Mouse (Mus musculus) MEL (cell line): ENCODE data around the gene Exoc6b.

ENCODE experiments used
- CTCF ChIP-seq, 3 experiments: IDR thresholded peaks in 2 of 3; conservative IDR thresholded peaks in 1 of 3; 2 replicates each; pipeline ENCODE4 v1.5.1; 2011 to 2012; ENCODE audit warnings: low read length in 3 of 3, low read depth in 2 of 3, mild to moderate bottlenecking in 2 of 3, improper control_type of control experiment in 1 of 3, inconsistent platforms in 1 of 3, mixed read lengths in 1 of 3, moderate library complexity in 1 of 3; ENCODE audit not compliant: control insufficient read depth in 1 of 3, insufficient read depth in 1 of 3, poor library complexity in 1 of 3, severe bottlenecking in 1 of 3
- ETS1 ChIP-seq: IDR thresholded peaks from 2 replicates; pipeline ENCODE4 v1.6.1; 2012; ENCODE audit warnings: low read depth, mild to moderate bottlenecking, inconsistent platforms, low read length, improper control_type of control experiment, moderate library complexity
- GATA1 ChIP-seq: IDR thresholded peaks from 2 replicates; pipeline ENCODE4 v1.6.1; 2011; ENCODE audit warnings: low read depth, low read length, improper control_type of control experiment
- MYC ChIP-seq: IDR thresholded peaks from 2 replicates; pipeline ENCODE4 v1.6.1; 2011; ENCODE audit warnings: low read depth, mild to moderate bottlenecking, low read length, improper control_type of control experiment, moderate library complexity
- NRF1 ChIP-seq: IDR thresholded peaks from 2 replicates; pipeline ENCODE4 v1.6.1; 2014; ENCODE audit warnings: low read depth, mild to moderate bottlenecking, inconsistent platforms, low read length, improper control_type of control experiment, moderate library complexity; ENCODE audit not compliant: poor library complexity, insufficient read depth, severe bottlenecking
- RCOR1 ChIP-seq: IDR thresholded peaks from 2 replicates; pipeline ENCODE4 v1.6.1; 2012; ENCODE audit warnings: low read depth, mild to moderate bottlenecking, inconsistent platforms, low read length, improper control_type of control experiment
- ZNF384 ChIP-seq: IDR thresholded peaks from 2 replicates; pipeline ENCODE4 v1.6.1; 2012; ENCODE audit warnings: low read depth, mild to moderate bottlenecking, inconsistent platforms, low read length, improper control_type of control experiment

GRCm38 (mm10) chr6:84640324-84641061, 428.8 kb downstream of the Exoc6b start:
- TF ChIP-seq CTCF (IDR thresholded peaks at IDR 0.05 in 2 of 3, conservative IDR thresholded peaks at IDR 0.05 in 1 of 3; ENCODE audit: control insufficient read depth in 1 of 3, insufficient read depth in 1 of 3, low read depth in 2 of 3, low read length in 3 of 3, poor library complexity in 1 of 3, severe bottlenecking in 1 of 3) (no peak), RCOR1 (no peak), MYC (no peak), NRF1 (no peak), ZNF384 (no peak), GATA1 (no peak), ETS1 (no peak)
